In genomic region chr5:29382776-29383175, GRCm38 (mm10) we compare ENCODE assay signal across 32 mouse cellular contexts. TPM values are rescaled to one million over a fixed set of nuclear protein-coding genes. Genes with fewer than 3 reads are reported as not detected.
DNase-seq lines count a peak whose midpoint lies in the region; ATAC-seq and TF ChIP-seq lines count a peak whose summit lies in the region.
"Had no signal": no experiment of that assay in that cellular context is flagged by ENCODE, and none has a peak within 500 bp of the region (broad histone marks: within the 10 kb centered on the region; RNA-seq: fewer than 3 reads in every experiment).

No protein-coding gene starts in this region.

- in situ Hi-C loops in CH12.LX (cut with MboI; ENCODE audit: low pct_ligation_motif_present, low pct_unique_long_range_greater_than_20kb, low sequenced_read_pairs): no loop called here

- no peak for TF ChIP-seq EP300 in liver, embryonic 14.5 days (IDR thresholded peaks at IDR 0.05; ENCODE audit: low read depth)
- no peak for TF ChIP-seq EP300 in CH12.LX (IDR thresholded peaks at IDR 0.05; ENCODE audit: low read length)

- H3K27ac ChIP-seq in forebrain, postnatal 0 days (ENCODE audit: low read depth, low read length): no peak overlapping the region
- H3K27ac ChIP-seq in forebrain, embryonic 11.5 days (ENCODE audit: low read depth, low read length): no peak overlapping the region
- no peak overlapping the region for H3K27ac ChIP-seq in liver, embryonic 14.5 days
- H3K27ac ChIP-seq in CH12.LX (ENCODE audit: insufficient read depth, low read depth): no peak overlapping the region
- H3K27ac ChIP-seq: forebrain, embryonic 15.5 days; heart, embryonic 10.5 days; heart, embryonic 15.5 days; hindbrain, embryonic 13.5 days; layer of hippocampus, adult 2 months; liver, embryonic 15.5 days; lung, embryonic 15.5 days; neural tube, embryonic 13.5 days; stomach, embryonic 15.5 days had no signal

- no peaks in the 10 kb centered on the region for H3K9me3 ChIP-seq in forebrain, postnatal 0 days (ENCODE audit: low read length)
- H3K9me3 ChIP-seq in forebrain, embryonic 11.5 days (ENCODE audit: control insufficient read depth, low read length): no peaks in the 10 kb centered on the region
- H3K9me3 ChIP-seq in liver, embryonic 14.5 days (ENCODE audit: control insufficient read depth, low read length): no peaks in the 10 kb centered on the region
- no peaks in the 10 kb centered on the region for H3K9me3 ChIP-seq in CH12.LX (replicated peaks; ENCODE audit: low read length)
- H3K9me3 ChIP-seq: forebrain, embryonic 15.5 days; G1E; heart, embryonic 10.5 days; heart, embryonic 15.5 days; hindbrain, embryonic 13.5 days; liver, embryonic 15.5 days; lung, embryonic 15.5 days; neural tube, embryonic 13.5 days; stomach, embryonic 15.5 days had no signal

- H3K27me3 ChIP-seq in forebrain, postnatal 0 days (ENCODE audit: insufficient read depth, low read length): no peaks in the 10 kb centered on the region
- no peaks in the 10 kb centered on the region for H3K27me3 ChIP-seq in forebrain, embryonic 11.5 days (ENCODE audit: control insufficient read depth, insufficient read depth, low read length)
- no peaks in the 10 kb centered on the region for H3K27me3 ChIP-seq in liver, embryonic 14.5 days (ENCODE audit: control insufficient read depth, insufficient read depth, low read length)
- H3K27me3 ChIP-seq in CH12.LX (replicated peaks): no peaks in the 10 kb centered on the region
- H3K27me3 ChIP-seq: forebrain, embryonic 15.5 days; heart, embryonic 15.5 days; lung, embryonic 15.5 days; neural tube, embryonic 13.5 days; Patski; stomach, embryonic 15.5 days had no signal

- DNase-seq in forebrain, postnatal 0 days: no peak
- no peak for DNase-seq in forebrain, embryonic 11.5 days (ENCODE audit: low spot score)
- no peak for DNase-seq in liver, embryonic 14.5 days (ENCODE audit: low read depth in 3 of 3, low spot score in 3 of 3)
- no peak for DNase-seq in liver
- DNase-seq in CH12.LX (ENCODE audit: extremely low read depth): no peak
- peak; percentile 49 for DNase-seq in R1 (ENCODE audit: low read depth, low spot score)
- DNase-seq: adrenal gland, postnatal 25 days; cerebellum, adult 11-12 months; cerebellum, adult 9-11 months; heart, postnatal 36 days; kidney, adult 11 months; kidney, postnatal 36 days; left cerebral cortex, postnatal 4 days; right cerebral cortex, postnatal 25 days; thymus, postnatal 25 days had no signal

- peaks cover 6% of the 10 kb centered on the region; the same call in 1 of the 2 replicates for H3K4me1 ChIP-seq in forebrain, postnatal 0 days (ENCODE audit: insufficient read depth)
- peaks cover 3% of the 10 kb centered on the region; the same call in 1 of the 2 replicates for H3K4me1 ChIP-seq in forebrain, embryonic 11.5 days (replicated peaks; ENCODE audit: control insufficient read depth, insufficient read depth, low read length)
- H3K4me1 ChIP-seq in liver, embryonic 14.5 days (replicated peaks; ENCODE audit: control insufficient read depth in 2 of 2, insufficient read depth in 2 of 2, low read length in 1 of 2): peaks cover 8 to 12% of the 10 kb centered on the region in 2 experiments
- H3K4me1 ChIP-seq in CH12.LX (ENCODE audit: control insufficient read depth in 1 of 2, insufficient read depth in 2 of 2): no peaks in the 10 kb centered on the region

- no peak overlapping the region for H3K4me3 ChIP-seq in forebrain, postnatal 0 days (ENCODE audit: low read depth, low read length)
- no peak overlapping the region for H3K4me3 ChIP-seq in forebrain, embryonic 11.5 days (ENCODE audit: low read depth, low read length)
- no peak overlapping the region for H3K4me3 ChIP-seq in liver, embryonic 14.5 days (ENCODE audit: insufficient read depth in 1 of 2, low read depth in 2 of 2, low read length in 2 of 2)
- H3K4me3 ChIP-seq in CH12.LX (replicated peaks in 1 of 3; ENCODE audit: low read depth in 2 of 3, low read length in 2 of 3, poor library complexity in 1 of 3): no peak overlapping the region
- H3K4me3 ChIP-seq: forebrain, embryonic 15.5 days; heart, embryonic 10.5 days; heart, embryonic 15.5 days; hindbrain, embryonic 13.5 days; layer of hippocampus, adult 2 months; liver, embryonic 15.5 days; lung, embryonic 15.5 days; myocyte; neural tube, embryonic 13.5 days; stomach, embryonic 15.5 days had no signal

- H3K4me2 ChIP-seq in forebrain, postnatal 0 days (ENCODE audit: low read depth): no peak overlapping the region
- H3K4me2 ChIP-seq in forebrain, embryonic 11.5 days (ENCODE audit: low read depth, low read length, severe bottlenecking): no peak overlapping the region
- no peak overlapping the region for H3K4me2 ChIP-seq in liver, embryonic 14.5 days (ENCODE audit: low read depth)
- H3K4me2 ChIP-seq in CH12.LX (ENCODE audit: insufficient read depth, low read depth, poor library complexity, severe bottlenecking): no peak overlapping the region
- H3K4me2 ChIP-seq: forebrain, embryonic 15.5 days; heart, embryonic 15.5 days; hindbrain, embryonic 13.5 days; liver, embryonic 15.5 days; lung, embryonic 15.5 days; midbrain, embryonic 11.5 days; neural tube, embryonic 13.5 days; stomach, embryonic 15.5 days had no signal

- TF ChIP-seq POLR2A in CH12.LX (IDR thresholded peaks at IDR 0.05; ENCODE audit: low read depth, low read length): no peak

- dilution Hi-C loops in CH12.LX (cut with MboI; ENCODE audit: extremely low pct_ligation_motif_present, extremely low pct_unique_long_range_greater_than_20kb, low sequenced_read_pairs): no loop called here

- no peak for ATAC-seq in forebrain, postnatal 0 days
- no peak for ATAC-seq in forebrain, embryonic 11.5 days (replicated peaks; ENCODE audit: low FRiP score)
- no peak for ATAC-seq in liver, embryonic 14.5 days (ENCODE audit: insufficient read depth)
- ATAC-seq in granulocyte monocyte progenitor cell, adult 5-6 weeks (replicated peaks; ENCODE audit: poor library complexity, severe bottlenecking): no peak
- ATAC-seq in erythroid progenitor cell, adult 5-6 weeks (replicated peaks; ENCODE audit: low FRiP score, poor library complexity, severe bottlenecking): no peak
- ATAC-seq: CD4-positive, CD25-positive, alpha-beta regulatory T cell, adult 4 months; forebrain, embryonic 15.5 days; midbrain, embryonic 16.5 days; Patski had no signal

- no peaks in the 10 kb centered on the region for H3K79me2 ChIP-seq in CH12.LX (replicated peaks; ENCODE audit: control insufficient read depth, extremely low read depth, insufficient read depth, poor library complexity, severe bottlenecking)

- 0 out of 2 replicates have a peak, but pooled peaks have one; percentile 3 for TF ChIP-seq CTCF in forebrain, postnatal 0 days (IDR thresholded peaks at IDR 0.05; ENCODE audit: low read depth)
- TF ChIP-seq CTCF in liver, embryonic 14.5 days (IDR thresholded peaks at IDR 0.05; ENCODE audit: low read depth): peak; percentile 30
- peak in 1 of 2 experiments; percentile 41; a peak in 2 of 4 replicates for TF ChIP-seq CTCF in CH12.LX (conservative IDR thresholded peaks at IDR 0.05 in 1 of 2, IDR thresholded peaks at IDR 0.05 in 1 of 2; ENCODE audit: low read depth in 2 of 2, low read length in 2 of 2)

- WGBS in forebrain, postnatal 0 days: 80% methylated on average over 1 of the region's 1 CpGs
- 85% methylated on average over 1 of the region's 1 CpGs for WGBS in forebrain, embryonic 11.5 days
- WGBS in liver, embryonic 14.5 days (ENCODE audit: insufficient replicate concordance): 59% methylated on average over 1 of the region's 1 CpGs

- peak; percentile 18 for TF ChIP-seq RAD21 in CH12.LX (IDR thresholded peaks at IDR 0.05; ENCODE audit: low read depth, low read length)

- no peaks in the 10 kb centered on the region for H3K36me3 ChIP-seq in forebrain, postnatal 0 days (ENCODE audit: insufficient read depth)
- no peaks in the 10 kb centered on the region for H3K36me3 ChIP-seq in forebrain, embryonic 11.5 days (ENCODE audit: control insufficient read depth, insufficient read depth, low read length)
- H3K36me3 ChIP-seq in liver, embryonic 14.5 days (replicated peaks; ENCODE audit: control insufficient read depth, insufficient read depth, low read depth): no peaks in the 10 kb centered on the region
- no peaks in the 10 kb centered on the region for H3K36me3 ChIP-seq in CH12.LX (replicated peaks in 1 of 2; ENCODE audit: control insufficient read depth in 1 of 2, insufficient read depth in 1 of 2, low read length in 1 of 2)
- H3K36me3 ChIP-seq: forebrain, embryonic 15.5 days; G1E; heart, embryonic 10.5 days; heart, embryonic 15.5 days; hindbrain, embryonic 13.5 days; liver, embryonic 15.5 days; lung, embryonic 15.5 days; neural tube, embryonic 13.5 days; stomach, embryonic 15.5 days had no signal

- H3K9ac ChIP-seq in forebrain, postnatal 0 days: no peak overlapping the region
- H3K9ac ChIP-seq in forebrain, embryonic 11.5 days (ENCODE audit: low read length): no peak overlapping the region
- no peak overlapping the region for H3K9ac ChIP-seq in liver, embryonic 14.5 days (replicated peaks)
- H3K9ac ChIP-seq in CH12.LX (ENCODE audit: insufficient read depth, low read depth): no peak overlapping the region
- H3K9ac ChIP-seq: forebrain, embryonic 15.5 days; heart, embryonic 15.5 days; hindbrain, embryonic 13.5 days; liver, embryonic 15.5 days; lung, embryonic 15.5 days; neural tube, embryonic 13.5 days; stomach, embryonic 15.5 days had no signal

RNA-seq across cellular contexts. Expression of gene Lmbr1, which starts 4.6 kb away (rescaled TPM):
- total RNA-seq in forebrain, postnatal 0 days (2014; rRNA removed): 38.3 and 41.4 TPM in 2 replicates
- polyA plus RNA-seq in forebrain, postnatal 0 days (2015; fragmentation: Nextera tagmentation; extraction: Ambion mirVana): 30.4 and 41.5 TPM in 2 replicates
- polyA plus RNA-seq in forebrain, embryonic 11.5 days (2014; fragmentation: Nextera tagmentation; extraction: Ambion mirVana): 11.6 and 12.3 TPM in 2 replicates
- 0.91 and 1.2 TPM in 2 replicates for polyA plus RNA-seq in liver, embryonic 14.5 days (2012; rRNA removed)
- 2.5 and 2.8 TPM in 2 replicates for polyA plus RNA-seq in liver, embryonic 14.5 days (2014; fragmentation: Nextera tagmentation; extraction: Ambion mirVana)
- total RNA-seq in CH12.LX (2012; rRNA removed) (not detected in 2 replicates), CH12.LX (2014; rRNA removed) (not detected in 2 replicates)
- not detected in 2 replicates for polyA plus RNA-seq in CH12.LX (2012; ENCODE audit: insufficient read length, low read depth)
- 0.60 and 0.90 TPM in 2 replicates for total RNA-seq in granulocyte monocyte progenitor cell, adult 5-6 weeks (2014; fragmentation: Nextera tagmentation)
- 2.9 and 6.6 TPM in 2 replicates for total RNA-seq in granulocyte monocyte progenitor cell, adult 5-6 weeks (2017)
- 0.42 TPM in 1 of 2 replicates, not detected in the other for total RNA-seq in erythroid progenitor cell, adult 5-6 weeks (2015; ENCODE audit: low replicate concordance)
- total RNA-seq in erythroid progenitor cell, adult 5-6 weeks (2017; ENCODE audit: low replicate concordance): 1.5 and 2.0 TPM in 2 replicates

RNA-seq across cellular contexts. Expression of gene Nom1, which starts 51.7 kb away (rescaled TPM):
- 18.0 and 29.6 TPM in 2 replicates for total RNA-seq in forebrain, postnatal 0 days (2014; rRNA removed)
- polyA plus RNA-seq in forebrain, postnatal 0 days (2015; fragmentation: Nextera tagmentation; extraction: Ambion mirVana): 9.7 and 17.0 TPM in 2 replicates
- polyA plus RNA-seq in forebrain, embryonic 11.5 days (2014; fragmentation: Nextera tagmentation; extraction: Ambion mirVana): 25.1 and 34.9 TPM in 2 replicates
- 5.4 and 10.4 TPM in 2 replicates for polyA plus RNA-seq in liver, embryonic 14.5 days (2012; rRNA removed)
- polyA plus RNA-seq in liver, embryonic 14.5 days (2014; fragmentation: Nextera tagmentation; extraction: Ambion mirVana): 12.5 and 13.9 TPM in 2 replicates
- total RNA-seq in CH12.LX (2012; rRNA removed): 23.7 and 38.4 TPM in 2 replicates
- total RNA-seq in CH12.LX (2014; rRNA removed): 30.6 and 36.3 TPM in 2 replicates
- 28.6 and 33.1 TPM in 2 replicates for polyA plus RNA-seq in CH12.LX (2012; ENCODE audit: insufficient read length, low read depth)
- 15.4 and 31.0 TPM in 2 replicates for total RNA-seq in granulocyte monocyte progenitor cell, adult 5-6 weeks (2014; fragmentation: Nextera tagmentation)
- 14.3 and 23.8 TPM in 2 replicates for total RNA-seq in granulocyte monocyte progenitor cell, adult 5-6 weeks (2017)
- 1.4 and 3.8 TPM in 2 replicates for total RNA-seq in erythroid progenitor cell, adult 5-6 weeks (2015; ENCODE audit: low replicate concordance)
- 2.2 and 4.9 TPM in 2 replicates for total RNA-seq in erythroid progenitor cell, adult 5-6 weeks (2017; ENCODE audit: low replicate concordance)
